Mouse (Mus musculus): ENCODE data around the gene Gtf2ird2. TPM values are rescaled to one million over a fixed set of nuclear protein-coding genes. Genes with fewer than 3 reads are reported as not detected.

The Gtf2ird2 gene
- polyA plus RNA-seq, 2 experiments = 7.9 to 14.8 TPM

- Histone ChIP-seq H3K4me3 (replicated peaks; ENCODE audit: low read length) (no peak overlapping the region), H3K27ac (replicated peaks; ENCODE audit: low read depth, low read length) (no peak overlapping the region), H3K9ac (ENCODE audit: low read depth, low read length, severe bottlenecking) (no peak overlapping the region), H3K27me3 (ENCODE audit: control insufficient read depth, insufficient read depth, low read length) (no peaks in the 10 kb centered on the region), H3K4me2 (replicated peaks; ENCODE audit: low read depth, low read length, severe bottlenecking) (no peak overlapping the region), H3K9me3 (ENCODE audit: control insufficient read depth, low read length) (no peaks in the 10 kb centered on the region), H3K4me1 (ENCODE audit: control insufficient read depth, insufficient read depth, low read length) (no peaks in the 10 kb centered on the region), H3K36me3 (ENCODE audit: control insufficient read depth, insufficient read depth, low read length) (peaks cover 100% of the 10 kb centered on the region)
- ATAC-seq (ENCODE audit: low FRiP score, low read depth) (no peak), DNase-seq (ENCODE audit: low spot score) (no peak)
- no peak for TF ChIP-seq POLR2A (IDR thresholded peaks at IDR 0.05; ENCODE audit: borderline replicate concordance, extremely low read depth, insufficient read depth, insufficient read length)
- 95% methylated on average over 5 of the region's 5 CpGs for WGBS
Observed at GRCm38 (mm10) chr5:134244890-134245289, 61.1 kb downstream of the Gtf2ird2 start.

GRCm38 (mm10) chr5:134246146-134246545, 62.3 kb downstream of the Gtf2ird2 start:
- no peak for DNase-seq (ENCODE audit: low spot score)
- no peak for TF ChIP-seq POLR2A (IDR thresholded peaks at IDR 0.05; ENCODE audit: borderline replicate concordance, extremely low read depth, insufficient read depth, insufficient read length)
- 92% methylated on average over 5 of the region's 5 CpGs for WGBS

GRCm38 (mm10) chr5:134248608-134249244, 64.9 kb downstream of the Gtf2ird2 start:
- Histone ChIP-seq H3K4me1 (ENCODE audit: control insufficient read depth, insufficient read depth, low read length) (no peaks in the 10 kb centered on the region), H3K4me2 (replicated peaks; ENCODE audit: low read depth, low read length, severe bottlenecking) (no peak overlapping the region), H3K9me3 (ENCODE audit: control insufficient read depth, low read length) (no peaks in the 10 kb centered on the region), H3K9ac (ENCODE audit: low read depth, low read length, severe bottlenecking) (no peak overlapping the region), H3K4me3 (replicated peaks; ENCODE audit: low read length) (no peak overlapping the region), H3K36me3 (ENCODE audit: control insufficient read depth, insufficient read depth, low read length) (peaks cover 96% of the 10 kb centered on the region), H3K27ac (replicated peaks; ENCODE audit: low read depth, low read length) (no peak overlapping the region), H3K27me3 (ENCODE audit: control insufficient read depth, insufficient read depth, low read length) (no peaks in the 10 kb centered on the region)
- no peak for TF ChIP-seq POLR2A (IDR thresholded peaks at IDR 0.05; ENCODE audit: borderline replicate concordance, extremely low read depth, insufficient read depth, insufficient read length)
- no peak for DNase-seq (ENCODE audit: low spot score)
- ATAC-seq (ENCODE audit: low FRiP score, low read depth) = no peak
- 81% methylated on average over 14 of the region's 14 CpGs for WGBS

More at GRCm38 (mm10) chr5:134246146-134246545, 62.3 kb downstream of the Gtf2ird2 start:
- Histone ChIP-seq H3K27ac (replicated peaks; ENCODE audit: low read depth, low read length) (no peak overlapping the region), H3K9ac (ENCODE audit: low read depth, low read length, severe bottlenecking) (no peak overlapping the region), H3K36me3 (ENCODE audit: control insufficient read depth, insufficient read depth, low read length) (peaks cover 96% of the 10 kb centered on the region), H3K4me3 (replicated peaks; ENCODE audit: low read length) (no peak overlapping the region), H3K4me2 (replicated peaks; ENCODE audit: low read depth, low read length, severe bottlenecking) (no peak overlapping the region), H3K4me1 (ENCODE audit: control insufficient read depth, insufficient read depth, low read length) (no peaks in the 10 kb centered on the region), H3K27me3 (ENCODE audit: control insufficient read depth, insufficient read depth, low read length) (no peaks in the 10 kb centered on the region), H3K9me3 (ENCODE audit: control insufficient read depth, low read length) (no peaks in the 10 kb centered on the region)
- ATAC-seq (ENCODE audit: low FRiP score, low read depth) = no peak

GRCm38 (mm10) chr5:134249245-134249649, 65.4 kb downstream of the Gtf2ird2 start:
- DNase-seq (ENCODE audit: low spot score) (no peak), ATAC-seq (ENCODE audit: low FRiP score, low read depth) (no peak)
- Histone ChIP-seq H3K4me1 (ENCODE audit: control insufficient read depth, insufficient read depth, low read length) (no peaks in the 10 kb centered on the region), H3K4me2 (replicated peaks; ENCODE audit: low read depth, low read length, severe bottlenecking) (no peak overlapping the region), H3K27ac (replicated peaks; ENCODE audit: low read depth, low read length) (no peak overlapping the region), H3K9me3 (ENCODE audit: control insufficient read depth, low read length) (no peaks in the 10 kb centered on the region), H3K4me3 (replicated peaks; ENCODE audit: low read length) (no peak overlapping the region), H3K36me3 (ENCODE audit: control insufficient read depth, insufficient read depth, low read length) (peaks cover 96% of the 10 kb centered on the region), H3K9ac (ENCODE audit: low read depth, low read length, severe bottlenecking) (no peak overlapping the region), H3K27me3 (ENCODE audit: control insufficient read depth, insufficient read depth, low read length) (no peaks in the 10 kb centered on the region)
- WGBS = 77% methylated on average over 8 of the region's 8 CpGs
- no peak for TF ChIP-seq POLR2A (IDR thresholded peaks at IDR 0.05; ENCODE audit: borderline replicate concordance, extremely low read depth, insufficient read depth, insufficient read length)

- ATAC-seq (ENCODE audit: low FRiP score, low read depth) = no peak
- Histone ChIP-seq H3K9ac (ENCODE audit: low read depth, low read length, severe bottlenecking) (no peak overlapping the region), H3K4me1 (ENCODE audit: control insufficient read depth, insufficient read depth, low read length) (no peaks in the 10 kb centered on the region), H3K36me3 (ENCODE audit: control insufficient read depth, insufficient read depth, low read length) (peaks cover 96% of the 10 kb centered on the region), H3K27ac (replicated peaks; ENCODE audit: low read depth, low read length) (no peak overlapping the region), H3K27me3 (ENCODE audit: control insufficient read depth, insufficient read depth, low read length) (no peaks in the 10 kb centered on the region), H3K9me3 (ENCODE audit: control insufficient read depth, low read length) (no peaks in the 10 kb centered on the region), H3K4me2 (replicated peaks; ENCODE audit: low read depth, low read length, severe bottlenecking) (no peak overlapping the region), H3K4me3 (replicated peaks; ENCODE audit: low read length) (no peak overlapping the region)
- TF ChIP-seq POLR2A (IDR thresholded peaks at IDR 0.05; ENCODE audit: borderline replicate concordance, extremely low read depth, insufficient read depth, insufficient read length) = no peak
- WGBS = 95% methylated on average over 3 of the region's 3 CpGs
- DNase-seq (ENCODE audit: low spot score) = no peak
Observed at GRCm38 (mm10) chr5:134250601-134251000, 66.8 kb downstream of the Gtf2ird2 start.

Measured in limb, embryonic 14.5 days (tissue).